Mouse (Mus musculus) hematopoietic stem cell, adult 5-6 weeks (primary cell): ENCODE results near the gene Gm28044. TPM values are rescaled to one million over a fixed set of nuclear protein-coding genes. Genes with fewer than 3 reads are reported as not detected.

ENCODE experiments used
- ATAC-seq, 2 experiments: fragments of 125-278 bp in 1 of 2; replicated peaks in 1 of 2; 2 replicates each; pipeline ENCODE4 v1.8.0; 2016 to 2017; ENCODE audit warnings: inconsistent platforms in 2 of 2, mild to moderate bottlenecking in 2 of 2, moderate number of reproducible peaks in 2 of 2, low read depth in 1 of 2, moderate TSS enrichment in 1 of 2; ENCODE audit not compliant: low FRiP score in 2 of 2, poor library complexity in 2 of 2, severe bottlenecking in 2 of 2, insufficient read depth in 1 of 2, low TSS enrichment in 1 of 2
- total RNA-seq: library from RNA; stranded (forward); fragments of 172-1452, 232-1000 nt; gene quantifications from 2 replicates; pipeline ENCODE4 v1.2.3, GENCODE M21; 2017

Gm28044 gene
- total RNA-seq = 7.3 and 13.3 TPM in 2 replicates

DNA sequence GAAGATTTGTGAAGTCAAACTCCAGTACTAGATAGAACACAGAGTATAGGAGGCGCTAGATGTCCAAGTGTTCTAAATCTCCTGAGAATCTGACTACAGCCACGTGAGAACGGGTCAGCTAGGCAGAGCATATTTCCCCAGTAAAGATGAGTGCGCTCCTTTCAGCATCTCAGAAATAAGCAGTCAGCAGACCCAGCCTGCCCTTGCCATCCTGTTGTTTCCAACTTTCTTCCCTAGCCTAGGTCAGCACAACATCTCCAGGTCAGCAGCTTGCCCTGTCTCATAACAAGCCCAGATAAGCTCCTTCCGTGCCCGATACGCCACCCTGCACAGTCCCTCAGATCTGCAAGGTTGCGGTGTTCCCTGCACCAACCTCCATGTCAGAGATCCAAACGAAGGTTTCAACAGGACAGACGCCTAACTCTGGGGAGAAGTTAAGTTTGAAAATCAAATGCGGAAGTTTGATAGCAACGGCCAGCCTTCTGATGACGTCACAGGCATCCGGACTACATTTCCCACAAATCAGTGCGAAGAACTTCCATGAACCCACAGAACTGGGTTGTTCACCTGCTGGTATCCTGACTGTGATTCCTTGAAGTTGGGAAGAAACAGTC lies at the start of gene Gm28044, which contains the start of gene Zfp953:
TSS of gene Gm28044 (minus strand) at position 406 of the 614 bp plus-strand sequence.
TSS of gene Zfp953 (minus strand) at position 475 of the 614 bp plus-strand sequence.
- ATAC-seq = peak; percentile 93 to 98

DNA sequence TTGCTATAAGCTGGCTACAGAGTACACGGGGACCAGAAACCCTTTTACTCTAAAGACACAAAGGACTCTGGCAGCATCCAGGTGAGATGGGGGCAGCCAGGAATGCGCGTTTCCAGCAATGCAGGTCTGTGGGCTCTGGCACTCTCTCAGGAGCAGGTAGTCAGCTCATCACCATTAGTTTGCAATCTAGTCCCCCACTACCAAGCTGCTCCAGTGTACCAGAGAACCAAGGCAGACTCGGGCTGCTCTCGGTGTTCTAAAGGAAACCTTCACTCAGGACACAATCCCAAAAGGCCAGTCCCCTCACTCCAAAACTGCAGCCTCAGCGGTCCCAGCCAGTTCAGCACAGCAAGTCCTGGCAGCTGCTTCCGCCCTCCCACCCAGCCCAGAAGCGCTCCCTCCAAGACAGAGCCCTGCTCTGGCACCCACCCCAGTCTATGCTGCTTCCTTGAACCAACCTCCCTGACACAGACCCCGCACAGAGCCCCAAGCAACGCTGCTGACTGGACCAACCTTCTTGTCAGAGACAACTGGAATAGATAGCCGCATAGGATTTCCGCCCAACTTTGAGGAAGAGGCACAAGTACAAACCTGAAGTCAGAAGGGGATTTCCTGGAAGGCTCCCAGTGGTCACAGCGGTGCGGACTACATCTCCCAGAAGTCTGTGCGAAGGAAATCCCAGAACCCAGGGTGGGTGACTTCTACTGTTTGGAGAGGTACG lies 39.0 kb upstream of the Gm28044 start, which contains the start of gene Zfp429:
TSS of gene Zfp429 (minus strand) at position 637 of the 721 bp plus-strand sequence.
- ATAC-seq = peak; percentile 99

DNA sequence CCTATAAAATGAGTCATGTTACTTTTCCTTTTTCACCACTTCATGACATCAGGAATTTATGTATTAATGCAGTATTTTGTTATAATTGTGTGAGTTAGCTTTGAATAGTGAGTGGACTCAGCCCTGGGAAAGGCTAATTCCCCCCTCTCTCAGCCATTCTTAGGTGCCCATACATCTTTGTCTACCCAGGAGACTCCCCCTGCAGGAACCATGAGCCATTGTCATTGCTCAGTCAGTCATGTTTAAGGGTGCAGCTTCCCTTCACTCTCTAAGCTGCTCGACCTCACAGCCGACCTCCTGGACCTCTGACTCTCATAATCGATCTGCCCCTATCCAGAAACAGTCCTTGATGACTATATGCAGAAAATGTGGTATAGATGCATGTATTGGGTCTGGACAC lies 15.9 kb upstream of the Gm28044 start:
- ATAC-seq = peak; percentile 27 to 46; a peak in 2 of 4 replicates

DNA sequence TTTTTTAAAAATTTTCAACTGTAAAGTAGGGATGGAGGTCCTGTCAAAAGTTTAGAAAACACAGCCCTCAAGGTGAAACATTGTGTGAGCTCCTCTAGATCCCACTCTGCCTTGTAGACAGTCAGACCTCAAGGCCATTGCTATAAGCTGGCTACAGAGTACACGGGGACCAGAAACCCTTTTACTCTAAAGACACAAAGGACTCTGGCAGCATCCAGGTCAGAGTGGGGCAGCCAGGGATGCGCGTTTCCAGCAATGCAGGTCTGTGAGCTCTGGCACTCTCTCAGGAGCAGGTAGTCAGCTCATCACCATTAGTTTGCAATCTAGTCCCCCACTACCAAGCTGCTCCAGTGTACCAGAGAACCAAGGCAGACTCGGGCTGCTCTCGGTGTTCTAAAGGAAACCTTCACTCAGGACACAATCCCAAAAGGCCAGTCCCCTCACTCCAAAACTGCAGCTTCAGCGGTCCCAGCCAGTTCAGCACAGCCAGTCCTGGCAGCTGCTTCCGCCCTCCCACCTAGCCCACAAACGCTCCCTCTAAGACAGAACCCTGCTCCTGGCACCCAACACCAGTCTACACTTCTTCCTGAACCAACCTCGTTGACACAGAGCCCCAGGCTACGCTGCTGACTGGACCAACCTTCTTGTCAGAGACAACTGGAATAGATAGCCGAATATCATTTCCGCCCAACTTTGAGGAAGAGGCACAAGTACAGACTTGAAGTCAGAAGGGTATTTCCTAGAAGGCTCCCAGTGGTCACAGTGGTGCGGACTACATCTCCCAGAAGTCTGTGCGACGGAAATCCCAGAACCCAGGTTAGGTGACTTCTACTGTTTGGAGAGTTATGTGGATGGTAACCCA lies 14.9 kb upstream of the Gm28044 start, which contains the start of the genes Gm28041 and Zfp456:
TSS of gene Gm28041 (minus strand) at position 684 of the 862 bp plus-strand sequence.
TSS of gene Zfp456 (minus strand) at position 761 of the 862 bp plus-strand sequence.
- peak; percentile 98 for ATAC-seq

DNA sequence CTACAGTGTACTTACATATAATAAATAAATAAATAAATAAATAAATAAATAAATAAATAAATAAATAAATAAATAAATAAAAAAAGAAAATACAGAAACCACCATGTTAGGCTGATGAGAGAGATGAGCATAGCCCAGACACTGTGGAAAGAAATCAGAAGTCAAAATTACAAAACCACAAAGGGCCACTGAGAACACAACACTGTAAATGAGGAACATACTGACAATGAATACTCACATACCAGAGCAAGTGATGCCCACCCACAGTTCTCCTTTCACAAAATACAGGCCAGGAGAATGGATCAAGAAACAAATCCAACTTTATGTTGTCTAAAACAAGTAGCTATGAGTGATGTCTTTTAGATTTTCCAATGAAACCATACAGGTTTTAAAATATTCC lies 8.5 kb downstream of the Gm28044 start:
- no peak for ATAC-seq

DNA sequence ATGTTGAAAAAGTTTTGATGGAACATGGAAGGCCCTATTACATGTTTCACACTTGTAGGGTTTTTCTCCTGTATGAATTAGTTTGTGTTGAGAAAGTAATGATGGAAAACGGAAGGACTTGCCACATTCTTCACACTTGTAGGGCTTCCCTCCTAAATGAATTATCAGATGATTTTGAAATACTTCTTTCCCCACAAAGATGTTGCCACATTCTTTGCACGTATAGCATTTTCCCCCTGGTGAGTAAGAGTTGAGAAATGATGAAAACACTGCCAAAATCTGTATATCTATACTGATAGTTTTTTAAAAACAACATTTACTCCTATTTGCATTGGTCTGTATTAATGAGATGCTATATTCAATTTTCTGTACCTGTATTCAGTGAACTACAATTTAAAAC lies 16.9 kb downstream of the Gm28044 start:
- ATAC-seq = no peak; a peak in 1 of 4 replicates

DNA sequence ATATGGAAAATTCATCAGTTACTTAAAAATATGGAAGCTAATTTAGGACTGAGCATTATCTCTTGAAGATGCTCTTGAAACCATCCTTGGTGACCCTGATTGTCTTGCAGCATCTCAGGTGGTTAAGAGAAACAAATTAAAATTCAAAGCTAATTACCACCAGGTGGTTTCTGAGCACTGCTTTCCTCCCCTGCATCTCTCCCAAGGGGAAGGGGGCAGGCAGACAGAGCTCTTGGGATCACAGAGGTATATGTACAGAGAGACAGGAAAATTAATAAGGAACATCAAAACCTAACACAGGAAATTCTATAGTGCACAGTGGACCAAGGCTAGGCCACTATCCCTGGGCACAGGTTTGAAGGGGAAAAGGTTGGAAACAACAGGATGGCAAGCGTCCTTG lies 27.5 kb downstream of the Gm28044 start:
- ATAC-seq = 0 out of 4 replicates have a peak, but pooled peaks of 1 of the 2 experiments have one; percentile 4

DNA sequence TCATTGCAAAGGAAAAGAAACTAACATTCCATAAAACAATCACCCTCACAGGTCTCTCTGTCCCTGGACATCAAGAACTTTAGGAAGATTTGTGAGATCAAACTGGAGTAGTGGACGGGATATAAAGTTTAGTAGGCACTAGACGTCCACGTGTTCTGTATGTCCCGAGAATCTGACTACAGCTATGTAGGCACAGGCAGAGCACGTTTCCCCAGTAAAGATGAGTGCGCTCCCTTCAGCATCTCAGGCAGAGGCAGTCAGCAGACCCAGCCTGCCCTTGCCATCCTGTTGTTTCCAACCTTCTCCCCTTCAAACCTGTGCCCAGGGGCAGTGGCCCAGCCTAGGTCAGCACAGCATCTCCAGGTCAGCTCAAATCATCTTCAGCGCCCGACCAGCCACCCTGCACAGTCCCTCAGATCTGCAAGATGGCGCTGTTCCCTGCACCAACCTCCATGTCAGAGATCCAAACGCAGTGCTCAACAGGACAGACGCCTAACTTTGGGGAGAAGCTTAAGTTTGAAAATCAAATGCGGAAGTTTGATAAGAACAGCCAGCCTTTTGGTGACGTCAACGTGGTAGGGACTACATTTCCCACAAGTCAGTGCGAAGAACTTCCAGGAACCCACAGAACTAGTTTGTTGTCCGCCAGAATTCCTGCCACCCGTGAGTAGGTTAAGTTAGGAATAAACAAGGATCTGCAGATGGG lies 28.2 kb downstream of the Gm28044 start, which contains the start of gene Zfp595:
TSS of gene Zfp595 (minus strand) at position 552 of the 706 bp plus-strand sequence.
- peak; percentile 99 for ATAC-seq

DNA sequence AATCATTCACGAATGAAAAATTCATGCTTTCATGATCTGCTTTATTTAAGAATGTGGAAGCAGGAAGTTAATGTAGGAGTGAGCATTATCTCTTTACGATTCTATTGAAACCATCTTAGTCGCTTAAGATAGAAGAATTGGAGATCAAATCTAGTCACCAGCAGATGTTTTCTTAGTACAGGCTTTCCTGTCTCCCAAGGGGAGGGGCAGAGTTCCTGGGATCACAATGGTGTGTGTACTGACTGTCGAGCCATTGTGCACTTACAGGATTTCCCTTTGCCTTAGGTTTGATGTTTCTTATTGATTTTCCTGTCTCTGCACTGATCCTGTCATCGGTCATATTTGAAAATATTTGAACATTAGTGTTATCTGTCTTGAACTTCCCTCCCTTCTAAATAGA lies 53.6 kb downstream of the Gm28044 start:
- ATAC-seq = peak; percentile 14 to 31

DNA sequence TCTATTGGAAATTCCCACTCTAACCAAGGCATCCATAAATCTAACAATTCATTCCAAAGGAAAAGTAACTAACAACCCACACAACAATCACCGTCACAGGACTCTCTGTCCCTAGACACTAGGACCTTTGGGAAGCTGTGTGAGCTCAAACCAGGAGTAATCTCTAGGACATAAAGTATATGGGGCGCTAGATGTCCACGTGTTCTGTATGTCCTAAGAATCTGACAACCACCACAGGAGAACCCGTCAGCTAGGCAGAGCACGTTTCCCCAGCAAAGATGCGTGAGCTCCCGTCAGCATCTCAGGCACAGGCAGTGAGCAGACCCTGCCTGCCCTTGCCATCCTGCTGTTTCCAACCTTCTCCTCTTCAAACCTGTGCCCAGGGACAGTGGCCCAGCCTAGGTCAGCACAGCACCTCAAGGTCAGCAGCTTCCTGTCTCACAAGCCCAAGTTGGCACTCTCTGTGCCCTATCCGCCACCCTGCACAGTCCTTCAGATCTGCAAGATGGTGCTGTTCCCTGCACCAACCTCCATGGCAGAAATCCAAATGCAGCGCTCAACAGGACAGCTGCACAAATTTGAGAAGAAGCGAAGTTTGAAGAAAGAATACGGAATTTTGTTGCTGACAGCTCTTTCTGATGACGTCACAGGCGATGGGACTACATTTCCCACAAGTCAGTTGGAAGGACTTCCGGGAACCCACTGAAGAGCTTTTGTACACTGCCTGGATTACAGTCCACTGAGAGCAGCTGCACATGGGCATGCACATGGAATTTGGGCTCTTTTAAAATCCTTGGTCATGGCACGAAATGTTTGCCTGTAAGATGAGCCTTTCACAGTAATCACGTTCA lies 54.3 kb downstream of the Gm28044 start, which contains the start of gene Zfp457:
TSS of gene Zfp457 (minus strand) at position 664 of the 851 bp plus-strand sequence.
- peak; percentile 98 to 99 for ATAC-seq

DNA sequence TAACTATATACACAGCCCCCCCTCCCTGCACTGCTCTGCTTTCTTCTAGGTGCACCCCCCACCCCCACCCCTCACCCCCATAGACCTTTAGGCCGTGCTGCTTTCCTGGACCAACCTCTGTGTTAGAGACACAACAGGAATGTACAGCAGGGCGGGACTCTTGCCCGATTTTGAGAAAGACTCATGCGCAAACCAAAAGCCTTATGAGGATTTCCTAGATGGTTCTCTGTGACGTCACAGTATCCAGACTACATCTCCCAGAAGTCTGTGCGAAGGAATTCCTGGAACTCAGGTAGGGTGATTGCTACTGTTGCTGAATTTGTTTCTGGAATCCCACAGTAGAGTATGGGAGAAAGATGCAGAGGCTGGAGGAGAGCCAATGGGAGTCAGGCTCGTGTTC lies 82.0 kb downstream of the Gm28044 start, which contains the start of gene Zfp458:
TSS of gene Zfp458 (minus strand) at position 153 of the 400 bp plus-strand sequence.
- no peak for ATAC-seq

DNA sequence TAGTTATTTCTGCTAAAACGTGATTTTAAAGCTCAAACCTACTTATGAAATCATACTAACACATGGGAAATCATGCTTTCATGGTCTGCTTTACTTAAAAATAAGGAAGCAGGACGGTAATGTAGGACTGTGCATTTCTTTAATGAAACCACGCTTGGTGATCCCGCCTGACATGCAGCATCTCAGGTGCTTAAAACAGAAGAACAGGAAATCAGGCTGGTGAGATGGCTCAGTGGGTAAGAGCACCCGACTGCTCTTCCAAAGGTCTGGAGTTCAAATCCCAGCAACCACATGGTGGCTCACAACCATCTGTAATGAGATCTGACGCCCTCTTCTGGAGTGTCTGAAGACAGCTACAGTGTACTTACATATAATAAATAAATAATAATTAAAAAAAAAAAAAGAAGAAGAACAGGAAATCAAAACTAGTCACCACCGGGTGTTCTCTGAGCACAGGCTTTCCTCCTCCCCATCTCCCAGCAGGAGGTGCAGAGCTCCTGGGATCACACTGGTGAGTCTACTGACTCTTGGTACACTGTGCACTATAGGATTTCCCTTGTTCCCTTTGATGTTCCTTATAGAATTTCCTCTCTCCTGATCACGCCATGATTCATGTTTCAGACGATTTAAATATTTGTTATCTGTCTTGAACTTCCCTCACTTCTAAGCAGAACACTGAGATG lies 90.8 kb downstream of the Gm28044 start:
- peak in 1 of 2 experiments; percentile 23; a peak in 3 of 4 replicates for ATAC-seq

DNA sequence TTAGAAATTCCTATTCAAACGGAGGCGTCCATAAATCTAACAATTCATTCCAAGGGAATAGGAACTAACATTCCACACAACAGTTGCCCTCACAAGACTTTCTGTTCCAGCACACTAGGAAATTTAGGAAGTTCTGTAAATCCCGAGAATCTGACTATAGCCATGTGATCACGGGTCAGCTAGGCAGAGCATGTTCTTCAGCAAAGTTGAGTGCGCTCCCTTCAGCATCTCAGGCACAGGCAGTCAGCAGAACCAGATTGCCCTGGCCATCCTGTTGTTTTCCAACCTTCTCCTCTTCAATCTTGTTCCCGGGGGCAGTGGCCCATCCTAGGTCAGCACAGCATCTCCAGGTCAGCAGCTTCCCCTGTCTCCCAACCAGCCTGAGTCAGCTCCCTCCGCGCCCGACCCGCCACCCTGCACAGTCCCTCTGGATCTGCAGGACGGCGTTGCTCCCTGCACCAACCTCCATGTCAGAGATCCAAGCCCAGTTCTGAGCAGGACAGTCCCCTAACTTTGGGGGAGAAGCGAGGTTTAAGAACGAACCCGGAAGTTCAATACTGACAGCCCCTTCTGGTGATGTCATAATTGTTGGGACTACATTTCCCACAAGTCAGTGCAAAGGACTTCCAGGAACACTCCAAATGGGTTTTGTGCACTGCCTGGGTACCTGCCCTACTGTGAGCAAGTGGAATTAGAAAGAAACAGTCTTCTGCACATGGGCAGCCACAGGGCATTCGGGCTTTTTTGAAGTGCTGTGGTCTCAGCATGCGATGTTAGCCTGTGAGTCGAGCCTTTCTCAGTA lies 91.6 kb downstream of the Gm28044 start:
- ATAC-seq = peak; percentile 99 to 100
